Mouse (Mus musculus): ENCODE measurements at regions not wholly inside any gene's neighbourhood (a gene's known extent, or its start where the extent isn't known, plus 50 kb on each side); places are given as distances from the start of the nearest gene placed in this dataset.
"Not testable (repeated sequence)": the region's sequence is repeated elsewhere in the genome, so short reads cannot be mapped to it uniquely, and the experiment has no call there.

DNA sequence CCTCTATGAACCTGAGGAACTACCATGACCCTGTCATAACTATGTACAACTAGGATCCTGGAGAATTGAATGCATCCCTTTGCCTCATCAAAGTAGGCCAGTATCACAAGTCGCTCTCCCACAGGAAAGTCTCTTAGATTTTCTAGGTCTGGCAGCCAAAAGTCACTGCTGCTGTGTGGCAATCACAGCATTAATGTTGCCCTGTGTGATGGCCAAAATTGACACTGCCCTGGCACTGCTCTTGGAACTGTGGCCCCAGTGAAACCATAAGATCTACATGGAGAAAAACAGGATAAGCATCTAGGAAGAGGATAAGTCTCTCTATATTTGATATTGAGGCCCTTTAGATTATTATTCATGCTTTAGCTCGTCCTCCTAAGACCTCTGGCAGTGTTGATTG is 465.7 kb downstream of the Adam6a start:
- 47% methylated on average over 2 of the region's 2 CpGs for WGBS (ENCODE audit: insufficient replicate concordance)
- no peak for DNase-seq (ENCODE audit: low read depth in 3 of 3, low spot score in 3 of 3)
- Histone ChIP-seq H3K4me2 (ENCODE audit: low read depth) (no peak overlapping the region), H3K27me3 (ENCODE audit: control insufficient read depth, insufficient read depth, low read length) (no peaks in the 10 kb centered on the region), H3K9ac (replicated peaks) (no peak overlapping the region), H3K27ac (no peak overlapping the region), H3K4me1 (replicated peaks; ENCODE audit: control insufficient read depth in 2 of 2, insufficient read depth in 2 of 2, low read length in 1 of 2) (no peaks in the 10 kb centered on the region), H3K36me3 (replicated peaks; ENCODE audit: control insufficient read depth, insufficient read depth, low read depth) (no peaks in the 10 kb centered on the region), H3K9me3 (ENCODE audit: control insufficient read depth, low read length) (no peaks in the 10 kb centered on the region), H3K4me3 (ENCODE audit: insufficient read depth in 1 of 2, low read depth in 2 of 2, low read length in 2 of 2) (no peak overlapping the region)
- TF ChIP-seq CTCF (IDR thresholded peaks at IDR 0.05; ENCODE audit: low read depth) = no peak
- TF ChIP-seq EP300 (IDR thresholded peaks at IDR 0.05; ENCODE audit: low read depth) = no peak
- ATAC-seq (ENCODE audit: insufficient read depth) = no peak

DNA sequence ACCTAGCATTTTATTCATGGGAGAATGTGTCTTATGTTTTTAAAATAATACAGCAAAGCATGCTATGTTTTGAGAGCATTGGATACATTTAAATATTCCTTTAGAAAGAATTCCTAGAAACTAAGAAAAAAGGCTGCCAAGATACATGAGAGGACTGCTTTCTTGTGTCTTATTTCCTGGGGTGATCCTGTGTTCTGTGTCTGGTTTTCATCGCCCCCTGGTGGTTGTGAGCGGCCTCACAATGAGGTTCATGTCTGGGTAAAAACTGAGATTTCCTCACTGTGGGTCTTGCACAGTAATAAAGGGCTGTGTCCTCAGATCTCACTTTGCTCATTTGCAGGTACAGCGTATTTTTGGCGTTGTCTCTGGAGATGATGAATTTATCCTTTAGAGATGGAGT is 469.2 kb downstream of the Adam6a start:
- H3K4me2 ChIP-seq (ENCODE audit: low read depth); H3K36me3 ChIP-seq (replicated peaks; ENCODE audit: control insufficient read depth, insufficient read depth, low read depth); H3K9me3 ChIP-seq (ENCODE audit: control insufficient read depth, low read length); DNase-seq (ENCODE audit: low read depth in 3 of 3, low spot score in 3 of 3); H3K4me1 ChIP-seq (replicated peaks; ENCODE audit: control insufficient read depth in 2 of 2, insufficient read depth in 2 of 2, low read length in 1 of 2); H3K9ac ChIP-seq (replicated peaks); H3K4me3 ChIP-seq (ENCODE audit: insufficient read depth in 1 of 2, low read depth in 2 of 2, low read length in 2 of 2); H3K27me3 ChIP-seq (ENCODE audit: control insufficient read depth, insufficient read depth, low read length); H3K27ac ChIP-seq; ATAC-seq (ENCODE audit: insufficient read depth): not testable (repeated sequence)
- WGBS (ENCODE audit: insufficient replicate concordance) = 30% methylated on average over 4 of the region's 4 CpGs
- TF ChIP-seq CTCF (IDR thresholded peaks at IDR 0.05; ENCODE audit: low read depth) = peak; percentile 41

DNA sequence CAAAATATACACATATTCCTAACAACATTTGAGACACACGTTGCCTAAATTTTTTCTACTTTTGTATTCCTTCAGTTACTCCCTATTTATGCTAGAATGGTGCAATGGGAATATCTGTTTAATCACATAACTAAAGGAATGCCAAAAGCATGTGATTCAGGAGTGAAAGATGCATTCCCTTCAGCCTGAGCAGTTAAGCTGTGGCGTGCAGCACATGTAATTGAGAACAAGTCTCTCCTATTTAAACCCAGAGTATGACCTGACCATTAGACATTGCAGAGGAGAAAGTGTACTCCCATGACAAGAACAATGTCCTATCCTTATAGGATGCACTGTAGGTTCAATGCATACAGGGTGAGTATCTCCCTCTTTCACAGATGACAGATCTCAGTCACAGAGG is 493.3 kb downstream of the Adam6a start:
- not testable (repeated sequence) for H3K4me3 ChIP-seq (ENCODE audit: insufficient read depth in 1 of 2, low read depth in 2 of 2, low read length in 2 of 2); H3K27ac ChIP-seq; H3K36me3 ChIP-seq (replicated peaks; ENCODE audit: control insufficient read depth, insufficient read depth, low read depth); H3K27me3 ChIP-seq (ENCODE audit: control insufficient read depth, insufficient read depth, low read length); H3K9ac ChIP-seq (replicated peaks); H3K4me2 ChIP-seq (ENCODE audit: low read depth); H3K4me1 ChIP-seq (replicated peaks; ENCODE audit: control insufficient read depth in 2 of 2, insufficient read depth in 2 of 2, low read length in 1 of 2); H3K9me3 ChIP-seq (ENCODE audit: control insufficient read depth, low read length); DNase-seq (ENCODE audit: low read depth in 3 of 3, low spot score in 3 of 3); ATAC-seq (ENCODE audit: insufficient read depth)
- WGBS (ENCODE audit: insufficient replicate concordance) = 61% methylated on average over 2 of the region's 2 CpGs

- not testable (repeated sequence) for H3K9ac ChIP-seq (replicated peaks); H3K4me3 ChIP-seq (ENCODE audit: insufficient read depth in 1 of 2, low read depth in 2 of 2, low read length in 2 of 2); H3K9me3 ChIP-seq (ENCODE audit: control insufficient read depth, low read length); H3K4me1 ChIP-seq (replicated peaks; ENCODE audit: control insufficient read depth in 2 of 2, insufficient read depth in 2 of 2, low read length in 1 of 2); H3K27me3 ChIP-seq (ENCODE audit: control insufficient read depth, insufficient read depth, low read length); DNase-seq (ENCODE audit: low read depth in 3 of 3, low spot score in 3 of 3); ATAC-seq (ENCODE audit: insufficient read depth); H3K36me3 ChIP-seq (replicated peaks; ENCODE audit: control insufficient read depth, insufficient read depth, low read depth); H3K27ac ChIP-seq; H3K4me2 ChIP-seq (ENCODE audit: low read depth)
- peak; percentile 48 for TF ChIP-seq CTCF (IDR thresholded peaks at IDR 0.05; ENCODE audit: low read depth)
- 50% methylated on average over 8 of the region's 8 CpGs for WGBS (ENCODE audit: insufficient replicate concordance)
Measured at GRCm38 (mm10) chr12:114047991-114048390, 504.3 kb downstream of the Adam6a start.

DNA sequence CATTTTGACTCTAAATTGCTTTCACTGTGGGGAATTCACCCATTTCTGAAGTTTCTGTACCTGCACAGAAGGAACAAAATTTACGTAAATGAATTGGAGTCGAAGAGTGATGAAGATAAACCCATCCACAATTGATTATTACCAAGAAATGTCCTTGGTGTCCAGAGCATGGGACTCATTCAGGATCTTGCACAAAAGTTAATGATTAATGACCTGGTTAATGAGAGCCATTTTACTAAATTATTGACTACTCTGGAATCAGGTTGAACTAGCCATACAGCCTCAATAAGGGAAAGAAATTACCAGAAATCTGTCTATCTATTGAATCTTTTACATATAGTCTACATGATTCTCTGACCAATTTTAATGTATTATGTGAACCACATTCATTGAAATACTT is 509.6 kb downstream of the Adam6a start:
- 63% methylated on average over 2 of the region's 2 CpGs for WGBS (ENCODE audit: insufficient replicate concordance)

DNA sequence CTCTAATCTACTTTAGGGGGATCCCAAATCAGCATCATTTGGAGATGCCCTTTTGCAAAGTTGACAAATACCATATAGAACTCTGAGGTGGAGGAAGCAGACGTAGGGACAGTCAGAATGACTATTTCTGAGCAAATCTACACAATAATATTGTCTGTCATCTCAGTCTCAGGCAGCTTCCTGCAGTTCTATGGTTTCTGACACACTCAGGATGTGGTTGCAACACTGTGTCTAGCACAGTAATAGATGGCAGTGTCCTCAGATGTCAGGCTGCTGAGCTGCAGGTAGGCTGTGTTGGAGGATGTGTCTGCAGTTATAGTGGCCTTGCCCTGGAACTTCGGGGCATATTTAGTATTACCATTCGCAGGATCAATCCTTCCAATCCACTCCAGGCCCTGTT is 515.9 kb downstream of the Adam6a start:
- Histone ChIP-seq H3K4me1 (replicated peaks; ENCODE audit: control insufficient read depth in 2 of 2, insufficient read depth in 2 of 2, low read length in 1 of 2) (no peaks in the 10 kb centered on the region), H3K9me3 (ENCODE audit: control insufficient read depth, low read length) (no peaks in the 10 kb centered on the region), H3K27me3 (ENCODE audit: control insufficient read depth, insufficient read depth, low read length) (no peaks in the 10 kb centered on the region), H3K27ac (no peak overlapping the region), H3K9ac (replicated peaks) (no peak overlapping the region), H3K4me3 (ENCODE audit: insufficient read depth in 1 of 2, low read depth in 2 of 2, low read length in 2 of 2) (no peak overlapping the region), H3K36me3 (replicated peaks; ENCODE audit: control insufficient read depth, insufficient read depth, low read depth) (no peaks in the 10 kb centered on the region), H3K4me2 (ENCODE audit: low read depth) (no peak overlapping the region)
- no peak for ATAC-seq (ENCODE audit: insufficient read depth)
- 48% methylated on average over 3 of the region's 3 CpGs for WGBS (ENCODE audit: insufficient replicate concordance)
- no peak for TF ChIP-seq CTCF (IDR thresholded peaks at IDR 0.05; ENCODE audit: low read depth)
- TF ChIP-seq EP300 (IDR thresholded peaks at IDR 0.05; ENCODE audit: low read depth) = no peak
- no peak for DNase-seq (ENCODE audit: low read depth in 3 of 3, low spot score in 3 of 3)

More for the DNA sequence above, 509.6 kb downstream of the Adam6a start:
- Histone ChIP-seq H3K27ac (no peak overlapping the region), H3K27me3 (ENCODE audit: control insufficient read depth, insufficient read depth, low read length) (no peaks in the 10 kb centered on the region), H3K9ac (replicated peaks) (no peak overlapping the region), H3K4me3 (ENCODE audit: insufficient read depth in 1 of 2, low read depth in 2 of 2, low read length in 2 of 2) (no peak overlapping the region), H3K4me2 (ENCODE audit: low read depth) (no peak overlapping the region), H3K4me1 (replicated peaks; ENCODE audit: control insufficient read depth in 2 of 2, insufficient read depth in 2 of 2, low read length in 1 of 2) (no peaks in the 10 kb centered on the region), H3K9me3 (ENCODE audit: control insufficient read depth, low read length) (no peaks in the 10 kb centered on the region), H3K36me3 (replicated peaks; ENCODE audit: control insufficient read depth, insufficient read depth, low read depth) (no peaks in the 10 kb centered on the region)
- DNase-seq (ENCODE audit: low read depth in 3 of 3, low spot score in 3 of 3) (no peak), ATAC-seq (ENCODE audit: insufficient read depth) (no peak)
- no peak for TF ChIP-seq CTCF (IDR thresholded peaks at IDR 0.05; ENCODE audit: low read depth)
- TF ChIP-seq EP300 (IDR thresholded peaks at IDR 0.05; ENCODE audit: low read depth) = no peak

All from liver, embryonic 14.5 days (tissue).